Mouse (Mus musculus): Measurements from ENCODE around the gene Tmprss6.

Tmprss6 gene

DNA sequence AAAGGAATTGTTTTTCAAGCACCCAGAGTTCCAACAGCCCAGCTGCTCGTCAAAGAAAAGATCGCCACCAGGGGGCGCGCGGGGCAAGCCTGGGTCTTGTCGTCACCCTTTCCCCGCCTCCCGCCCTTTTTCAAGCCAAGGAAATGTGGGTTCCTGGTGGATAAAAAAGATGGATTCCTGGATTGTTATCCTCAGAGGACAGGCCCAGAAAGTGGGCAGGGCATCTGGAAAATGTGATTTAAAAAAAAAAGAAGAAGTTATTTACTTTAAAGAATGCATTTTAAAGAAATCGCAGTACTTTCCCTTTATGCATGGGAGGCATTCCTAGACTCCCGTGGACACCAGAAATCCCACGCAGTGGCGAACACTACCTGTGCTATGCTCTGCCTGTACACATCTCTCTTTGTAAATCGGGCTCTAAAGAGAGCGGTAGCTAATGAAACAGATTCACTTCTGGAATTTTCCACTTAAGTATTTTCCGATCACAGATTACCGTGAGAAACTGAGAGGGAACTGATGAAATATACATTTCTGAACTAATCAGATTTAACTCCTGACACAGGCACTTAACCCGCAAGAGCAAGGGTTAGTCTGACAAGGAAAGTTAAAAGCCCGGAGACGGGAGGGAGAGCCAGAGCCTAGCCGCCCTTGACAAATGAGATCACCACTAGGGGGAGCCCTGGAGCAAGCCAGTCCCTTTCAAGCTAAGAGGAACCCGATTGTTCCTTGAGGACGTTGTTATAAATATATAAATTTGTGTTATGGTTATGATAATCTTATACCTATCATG lies 20.5 kb downstream of the Tmprss6 start:
- DNase-seq (ENCODE audit: low spot score in 2 of 2), result peak; percentile 97 to 98

DNA sequence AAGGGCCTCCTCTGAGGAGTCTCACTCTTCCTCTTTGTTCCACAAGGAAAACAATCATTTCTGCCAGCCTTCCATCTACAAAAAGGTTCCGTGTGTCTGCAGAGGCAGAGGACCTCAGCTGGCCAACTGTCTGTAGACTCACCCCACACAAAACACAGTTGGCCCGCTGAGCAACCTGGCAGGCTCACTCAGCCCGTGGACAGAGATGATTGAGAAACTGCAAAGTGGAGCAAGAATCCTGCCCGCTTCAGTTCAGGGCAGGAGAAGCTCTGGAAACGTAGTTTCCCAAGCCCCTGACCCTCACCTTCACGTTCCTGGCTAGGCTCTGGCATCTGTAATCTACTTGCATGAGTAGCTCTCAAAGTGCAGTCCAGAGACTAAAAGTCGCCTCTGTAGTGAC lies 21.3 kb downstream of the Tmprss6 start:
- DNase-seq (ENCODE audit: low spot score in 2 of 2), result no peak

DNA sequence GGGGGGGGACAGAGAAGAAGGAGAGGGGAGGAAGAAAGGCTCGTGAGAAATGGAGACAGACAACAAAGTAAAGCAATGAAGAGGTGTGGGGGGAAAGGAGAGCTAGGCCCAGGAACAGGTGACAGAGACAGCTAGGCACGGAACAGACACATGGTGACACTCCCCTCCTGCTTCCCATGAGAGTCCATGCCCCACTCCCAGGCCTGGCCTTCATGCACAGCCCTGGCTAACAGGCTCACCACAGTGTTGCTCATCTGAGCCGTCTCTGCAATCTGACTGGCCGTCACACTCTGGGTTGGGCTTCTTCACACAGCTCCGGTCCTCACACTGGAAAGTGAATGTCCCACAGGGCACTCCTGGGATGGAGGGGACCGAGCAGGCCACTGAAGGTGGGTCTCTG lies 24.6 kb downstream of the Tmprss6 start:
- no peak for DNase-seq (ENCODE audit: low spot score in 2 of 2)

DNA sequence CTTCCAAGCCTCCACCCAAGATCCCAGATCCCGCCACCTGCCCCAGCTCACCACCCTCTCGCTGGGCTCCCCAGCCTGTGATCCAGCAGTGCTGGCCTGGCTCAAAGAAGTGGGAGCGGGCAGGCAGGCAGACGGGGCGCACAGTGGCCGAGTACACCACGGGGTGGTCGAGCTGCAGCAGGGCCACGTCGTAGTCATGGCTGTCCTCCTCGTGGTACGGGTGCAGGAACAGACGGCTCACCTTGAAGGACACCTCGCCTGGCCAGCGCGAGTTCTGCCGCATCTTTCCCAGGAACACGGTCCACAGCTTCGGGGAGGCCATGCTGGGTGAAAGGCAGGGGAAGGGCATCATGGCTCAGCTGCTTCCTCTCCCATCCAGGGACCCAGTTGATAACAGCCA lies 26.2 kb downstream of the Tmprss6 start:
- no peak for DNase-seq (ENCODE audit: low spot score in 2 of 2)

DNA sequence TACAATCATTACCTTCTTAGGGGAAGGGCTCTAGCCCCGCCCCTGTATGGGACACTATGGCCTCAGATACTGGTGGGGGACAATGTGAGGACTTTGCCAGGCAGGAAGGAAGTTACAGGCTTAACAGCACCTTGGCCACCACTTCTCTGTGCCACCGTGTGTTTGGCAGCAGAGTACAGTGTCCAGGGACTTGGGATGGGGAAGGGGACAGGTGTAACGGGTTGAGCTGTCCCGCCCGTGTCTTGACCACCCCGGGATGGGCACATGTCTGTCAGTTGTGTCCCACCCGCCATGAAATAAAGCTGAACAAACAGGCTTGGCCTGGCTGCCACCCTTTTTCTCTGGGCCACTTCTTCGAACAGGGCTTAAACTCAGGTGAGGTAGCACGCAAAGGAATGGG lies 29.5 kb downstream of the Tmprss6 start:
- no peak for DNase-seq (ENCODE audit: low spot score in 2 of 2)

DNA sequence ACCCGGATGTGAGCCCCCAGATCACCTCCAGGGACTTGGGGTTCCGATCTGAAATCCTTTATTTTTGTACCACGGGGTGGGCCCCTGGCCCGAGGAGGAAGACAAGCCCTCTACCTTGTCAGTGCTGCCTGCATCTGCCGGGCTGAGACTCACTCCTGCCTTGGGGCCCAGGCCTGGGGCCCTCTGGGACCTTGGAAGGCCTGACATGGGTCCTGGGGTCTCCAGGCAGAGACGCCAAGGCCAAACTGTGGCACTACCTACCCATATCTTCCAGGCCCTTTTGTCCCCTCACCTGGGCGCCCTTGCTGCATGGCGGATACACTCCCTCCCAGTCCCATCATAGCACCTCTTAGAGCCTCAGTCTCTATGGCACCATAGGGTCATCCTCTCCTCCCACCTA lies 29.9 kb downstream of the Tmprss6 start:
- DNase-seq (ENCODE audit: low spot score in 2 of 2), result no peak

DNA sequence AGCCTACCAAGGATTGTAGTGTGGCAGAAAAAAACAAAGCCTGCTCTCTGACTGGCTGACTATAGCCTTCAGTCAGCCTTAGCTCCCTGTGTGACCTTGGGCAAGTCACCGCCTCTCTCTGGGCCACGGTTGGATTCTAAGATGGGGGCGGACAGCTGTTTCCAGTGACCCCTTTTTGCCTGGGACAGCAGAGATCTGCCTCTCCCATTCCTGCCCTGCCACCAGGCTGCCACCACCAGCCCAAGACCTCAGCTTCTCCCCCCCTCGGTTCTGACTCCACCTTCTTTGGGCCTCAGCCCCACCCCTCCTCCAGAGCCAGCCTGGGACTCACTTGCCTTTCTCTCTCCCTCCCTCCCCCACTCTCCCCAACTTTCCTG lies 30.4 kb downstream of the Tmprss6 start:
- no peak for DNase-seq (ENCODE audit: low spot score in 2 of 2)

DNA sequence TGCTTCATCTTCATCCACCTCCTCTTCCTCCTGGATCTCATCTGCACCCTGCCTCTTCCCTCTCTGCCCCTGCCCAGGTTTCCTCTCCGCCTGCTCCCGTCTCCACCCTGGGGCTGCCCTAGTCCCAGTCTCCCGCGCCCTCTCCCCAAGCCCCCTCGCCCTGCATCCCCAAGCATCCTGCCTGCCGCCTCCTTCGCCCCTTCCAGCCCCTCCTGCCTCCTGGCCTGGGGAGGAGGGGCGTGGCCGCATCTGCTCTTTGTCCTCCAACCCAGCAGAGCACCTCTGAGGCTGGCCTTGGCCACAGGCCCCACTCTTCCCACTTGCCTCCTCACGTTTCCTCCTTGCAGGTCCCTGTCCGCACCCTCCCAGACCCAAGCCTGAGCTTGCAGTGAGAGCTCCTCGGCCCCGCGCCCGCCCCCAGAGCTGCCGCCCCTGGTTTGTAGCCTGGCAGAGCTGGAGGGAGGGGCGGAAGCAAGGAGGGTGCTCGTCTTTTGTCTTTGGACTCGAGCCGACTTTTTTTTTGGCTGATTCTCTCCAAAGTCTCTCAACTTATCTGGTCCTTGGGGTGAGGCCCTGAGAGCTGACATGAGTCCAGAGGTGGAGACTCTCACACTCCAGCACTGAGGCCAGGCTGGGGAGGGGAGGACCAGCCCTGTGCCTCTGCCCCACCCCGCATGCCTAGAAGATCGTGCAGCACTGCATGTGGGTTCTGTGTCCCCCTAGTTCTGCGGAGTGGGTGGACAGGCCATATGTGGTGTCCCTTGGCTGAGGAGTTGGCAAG lies 31.0 kb downstream of the Tmprss6 start:
- DNase-seq (ENCODE audit: low spot score in 2 of 2), result peak in 1 of 2 experiments; percentile 63

DNA sequence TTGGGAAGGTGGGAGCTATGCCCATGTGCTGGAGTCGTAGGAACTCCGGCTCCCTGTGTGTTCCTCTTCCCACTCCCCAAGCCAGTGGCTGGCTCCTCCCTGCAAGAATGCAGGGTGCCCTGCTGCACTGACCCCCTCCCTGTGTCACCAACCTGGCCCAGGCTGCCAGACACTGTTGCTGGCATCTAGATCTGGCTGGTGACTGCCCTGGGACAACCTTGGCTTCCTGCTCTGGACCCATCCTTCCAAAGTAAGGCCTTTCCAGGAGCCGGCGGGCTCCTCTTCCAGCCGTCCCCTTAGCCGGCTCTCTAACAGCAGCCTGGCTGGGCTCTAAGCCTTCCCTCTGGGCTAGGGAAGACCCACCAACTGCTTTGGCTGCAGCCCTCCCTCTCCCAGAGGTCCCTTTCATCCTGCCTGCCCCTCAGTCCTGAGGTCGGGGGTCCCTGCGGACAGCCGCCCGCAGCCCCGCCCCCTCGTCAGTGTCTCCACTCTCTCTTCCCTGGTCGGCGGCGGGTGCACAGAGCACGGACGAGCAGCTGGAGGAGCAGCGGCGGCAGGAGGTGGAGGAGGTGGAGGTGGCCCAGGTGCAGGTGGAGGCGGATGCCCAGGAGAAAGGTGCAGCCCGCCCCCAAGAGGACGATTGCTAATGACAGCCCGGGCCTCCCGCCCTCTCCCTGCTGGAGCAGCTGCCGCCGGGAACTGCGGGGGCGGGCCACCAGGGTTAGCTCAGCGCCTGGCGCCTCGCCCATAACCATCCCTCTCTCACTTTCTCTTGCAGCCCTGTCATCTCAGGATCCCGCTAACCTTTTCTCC lies 31.8 kb downstream of the Tmprss6 start:
- DNase-seq (ENCODE audit: low spot score in 2 of 2), result peak; percentile 80 to 87

DNA sequence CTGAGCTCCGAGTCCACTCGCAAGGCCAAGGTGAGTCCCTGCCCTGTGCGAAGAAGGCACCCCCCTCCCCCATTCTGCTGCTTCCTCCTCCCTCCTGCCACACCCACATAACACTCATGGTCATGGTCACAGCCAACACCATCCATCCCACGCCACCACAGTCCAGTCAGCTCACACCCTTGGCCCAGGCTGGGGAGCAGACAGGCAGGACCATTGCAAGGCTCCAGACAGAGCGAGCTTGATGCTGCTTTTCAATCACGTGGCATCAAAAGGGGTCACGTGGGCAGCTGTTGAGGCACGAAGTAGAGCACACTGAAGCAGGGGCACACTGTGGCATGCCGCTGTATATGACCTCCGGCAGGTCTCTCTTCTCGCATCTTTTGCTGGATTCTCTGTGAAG lies 32.8 kb downstream of the Tmprss6 start:
- DNase-seq (ENCODE audit: low spot score in 2 of 2), result no peak

DNA sequence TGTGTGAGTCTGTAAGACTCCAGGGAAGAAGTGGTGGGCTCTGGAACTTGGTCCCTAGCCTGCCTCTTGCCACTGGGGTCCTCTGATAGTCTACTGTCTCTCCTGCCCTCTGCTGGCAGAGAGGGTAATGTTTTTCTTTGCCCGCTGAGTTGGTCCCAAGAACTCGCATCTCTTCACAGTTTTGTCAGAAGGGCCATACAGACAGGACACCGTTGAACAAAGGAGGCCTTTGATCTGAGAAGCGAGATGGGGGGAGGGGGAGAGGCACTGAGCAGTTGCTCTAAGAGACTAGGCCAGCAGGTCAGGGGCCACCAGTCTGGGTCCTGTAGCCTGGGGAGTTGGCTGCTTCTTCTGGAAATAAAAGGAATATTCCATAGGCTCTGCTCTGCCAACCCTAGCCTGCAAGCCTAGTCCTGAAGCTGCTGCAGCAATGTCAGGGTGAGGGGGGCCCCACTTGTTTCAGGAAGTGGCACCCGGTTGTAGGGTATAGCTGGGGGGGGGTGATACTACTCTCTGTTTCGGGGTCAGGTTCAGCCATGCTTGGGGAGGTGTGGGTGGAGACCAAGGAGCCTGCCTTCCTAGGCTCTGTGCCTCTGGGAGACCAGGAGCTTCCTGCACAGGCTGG lies 33.4 kb downstream of the Tmprss6 start:
- DNase-seq (ENCODE audit: low spot score in 2 of 2), result no peak

DNA sequence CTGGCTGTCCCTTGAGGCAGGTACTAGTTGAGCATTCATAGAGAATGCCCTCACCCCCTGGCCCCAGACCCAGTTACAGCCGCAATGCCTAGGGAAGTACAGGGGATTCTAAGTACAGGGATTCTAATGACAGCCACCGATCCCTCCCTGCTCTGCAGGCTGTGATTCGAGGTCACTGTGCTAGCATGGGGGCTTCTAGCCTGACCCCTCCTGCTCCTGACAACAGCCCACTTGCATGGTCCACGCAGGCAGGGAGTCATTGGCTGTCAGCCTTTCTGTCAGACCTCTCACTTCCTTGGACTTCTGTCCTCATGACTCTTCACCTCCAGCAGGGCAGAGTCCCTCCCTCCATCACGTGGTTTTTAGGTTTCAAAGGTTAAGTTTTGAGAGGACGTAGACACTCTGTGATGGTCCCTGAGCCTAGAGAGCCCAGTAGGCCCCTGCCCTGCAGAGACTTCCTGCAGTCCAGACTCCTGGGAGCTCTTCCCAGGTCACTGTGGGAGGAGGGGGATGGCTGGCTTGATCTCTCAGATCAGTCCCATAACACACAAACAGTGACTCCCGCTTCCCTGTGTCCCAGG lies 36.8 kb downstream of the Tmprss6 start:
- no peak for DNase-seq (ENCODE audit: low spot score in 2 of 2)

DNA sequence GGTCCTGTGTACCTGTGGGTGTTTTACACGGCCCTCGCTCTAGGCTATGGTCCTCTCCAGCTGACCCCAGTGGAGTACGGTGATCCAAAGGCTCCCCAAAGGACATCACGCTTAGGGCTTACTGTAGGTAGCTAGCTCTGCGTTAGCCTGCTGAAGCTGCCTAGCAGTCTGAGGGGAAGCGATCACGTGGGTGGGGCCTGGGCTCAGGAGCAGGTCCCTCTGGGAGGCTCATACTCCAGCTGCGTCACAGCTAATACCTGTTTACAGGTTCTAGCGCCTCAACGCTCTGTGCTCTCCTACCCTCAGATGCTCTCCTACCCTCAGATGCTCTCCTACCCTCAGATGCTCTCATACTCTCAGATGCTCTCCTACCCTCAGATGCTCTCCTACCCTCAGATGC lies 37.6 kb downstream of the Tmprss6 start:
- no peak for DNase-seq (ENCODE audit: low spot score in 2 of 2)

DNA sequence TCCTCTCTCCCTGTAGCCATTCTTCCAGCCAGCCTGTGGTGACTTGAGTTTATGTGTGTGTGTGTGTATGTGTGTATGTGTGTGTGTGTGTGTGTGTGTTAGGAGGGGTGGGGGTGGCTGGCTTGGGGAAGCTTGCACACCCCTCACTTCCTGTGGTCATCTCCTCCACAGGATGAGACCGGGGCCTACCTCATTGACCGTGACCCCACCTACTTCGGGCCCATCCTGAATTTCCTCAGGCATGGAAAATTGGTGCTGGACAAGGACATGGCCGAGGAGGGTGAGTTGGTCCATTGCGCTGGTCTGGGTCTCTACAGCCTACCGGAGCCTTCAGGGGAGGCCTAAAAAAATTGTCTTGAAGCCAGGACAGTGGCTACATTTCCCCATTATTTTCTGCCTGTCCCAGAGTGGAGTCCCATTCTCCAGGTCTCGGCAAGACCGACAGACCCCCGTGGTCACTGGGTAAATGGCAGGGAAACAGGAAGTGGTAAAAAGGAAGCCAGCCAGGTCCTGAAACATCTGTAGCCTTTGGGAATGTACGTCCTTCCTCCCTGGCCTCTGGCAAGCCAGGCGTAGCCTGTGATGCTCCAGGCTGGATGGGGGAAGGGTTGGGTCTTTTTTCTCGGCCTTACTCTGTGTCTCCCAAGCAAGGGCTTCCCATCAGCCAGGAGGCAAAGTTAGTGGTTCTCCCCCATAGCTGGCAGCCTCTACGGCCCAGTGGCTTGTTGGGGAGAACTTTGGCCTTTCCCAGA lies 38.4 kb downstream of the Tmprss6 start:
- DNase-seq (ENCODE audit: low spot score in 2 of 2), result no peak

DNA sequence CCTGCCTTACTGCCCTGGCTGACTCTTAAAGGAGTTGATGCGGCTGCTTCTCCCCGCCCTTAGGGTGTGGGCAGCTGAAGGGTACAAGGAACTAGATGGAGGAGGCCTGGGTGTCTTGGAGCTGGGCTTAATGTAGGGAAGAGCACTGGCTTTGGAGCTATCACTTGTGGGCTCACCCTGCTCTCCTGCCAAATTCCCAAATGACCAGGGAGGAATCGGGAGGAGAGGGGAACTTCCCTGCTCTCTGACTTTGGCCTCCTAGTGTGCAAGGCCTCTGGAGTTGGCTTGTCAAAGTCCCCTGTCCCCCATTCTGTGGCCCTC lies 39.3 kb downstream of the Tmprss6 start:
- DNase-seq (ENCODE audit: low spot score in 2 of 2), result no peak

DNA sequence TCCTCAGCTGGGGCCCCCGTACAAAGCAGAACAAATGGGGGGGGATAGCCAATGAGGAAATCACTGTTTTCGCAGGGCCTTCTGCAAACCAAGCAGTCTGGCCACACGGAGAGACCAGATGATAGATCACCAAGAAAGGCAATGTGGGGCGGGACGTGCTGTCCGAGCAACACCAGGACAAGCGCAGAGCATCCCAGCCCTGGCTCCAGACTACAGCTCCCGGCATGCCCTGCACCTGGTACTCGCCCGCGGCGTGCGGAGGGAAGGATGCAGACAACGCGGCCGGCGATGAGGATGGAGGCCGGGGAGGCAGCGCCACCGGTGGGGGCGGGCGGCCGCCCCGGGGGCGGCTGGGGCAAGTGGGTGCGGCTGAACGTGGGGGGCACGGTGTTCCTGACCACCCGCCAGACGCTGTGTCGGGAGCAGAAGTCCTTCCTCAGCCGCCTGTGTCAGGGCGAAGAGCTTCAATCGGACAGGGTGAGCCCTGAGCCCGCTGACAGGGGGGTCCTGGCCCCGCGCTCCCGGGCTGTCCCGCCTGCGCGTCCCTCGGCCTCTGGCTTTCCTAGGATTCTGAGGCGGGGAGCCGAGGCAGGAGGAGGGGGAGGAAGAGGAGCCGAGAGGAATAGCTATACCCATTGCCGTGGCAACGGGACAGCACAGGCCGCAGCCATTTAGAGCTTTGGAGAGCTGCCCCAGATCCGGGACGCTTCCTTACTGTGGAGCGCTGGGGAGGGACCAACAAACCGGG lies 39.9 kb downstream of the Tmprss6 start, which contains the start of gene Kctd17:
Kctd17 (plus strand) TSS at position 174 of the 748 bp plus-strand sequence.
- peak; percentile 52 to 66 for DNase-seq (ENCODE audit: low spot score in 2 of 2)

DNA sequence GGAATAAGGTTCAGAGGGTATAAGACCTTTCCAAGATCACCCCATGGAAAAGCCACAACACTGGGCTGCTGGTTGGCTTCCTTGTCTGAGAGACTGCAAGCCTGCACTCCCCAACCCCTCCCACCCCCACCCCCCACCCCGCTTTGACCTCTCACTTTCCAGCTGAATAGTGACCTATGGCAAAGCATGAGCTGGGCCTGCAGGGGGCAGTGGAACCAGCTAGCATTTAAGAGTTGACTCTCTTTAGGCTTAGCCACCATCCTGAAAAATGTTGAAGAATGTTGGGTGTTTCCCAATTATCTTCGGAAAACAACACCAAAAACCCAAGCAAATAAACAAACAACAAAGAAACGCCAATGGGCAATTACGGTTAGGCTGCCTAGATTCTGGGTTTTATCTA lies 43.2 kb downstream of the Tmprss6 start:
- no peak for DNase-seq (ENCODE audit: low spot score in 2 of 2)

DNA sequence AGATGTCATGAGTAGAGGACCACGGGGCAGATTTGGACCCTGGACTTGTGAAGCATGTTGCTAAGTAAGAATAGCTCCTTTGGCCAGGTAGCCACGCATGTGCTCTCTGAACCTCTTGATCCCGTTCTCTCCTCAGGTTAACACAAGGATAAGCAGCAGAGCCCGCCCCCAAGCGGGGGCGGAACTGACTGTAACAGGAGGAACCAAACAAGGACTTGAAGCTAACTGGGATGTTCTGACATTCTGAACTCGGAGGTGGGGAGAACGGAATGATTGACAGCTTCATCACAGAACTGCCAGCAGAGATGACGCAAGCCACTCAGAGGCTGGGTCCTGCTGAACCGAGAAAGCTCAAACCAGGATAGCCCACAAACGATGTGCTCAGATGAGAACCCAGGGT lies 43.9 kb downstream of the Tmprss6 start:
- DNase-seq (ENCODE audit: low spot score in 2 of 2), result no peak

DNA sequence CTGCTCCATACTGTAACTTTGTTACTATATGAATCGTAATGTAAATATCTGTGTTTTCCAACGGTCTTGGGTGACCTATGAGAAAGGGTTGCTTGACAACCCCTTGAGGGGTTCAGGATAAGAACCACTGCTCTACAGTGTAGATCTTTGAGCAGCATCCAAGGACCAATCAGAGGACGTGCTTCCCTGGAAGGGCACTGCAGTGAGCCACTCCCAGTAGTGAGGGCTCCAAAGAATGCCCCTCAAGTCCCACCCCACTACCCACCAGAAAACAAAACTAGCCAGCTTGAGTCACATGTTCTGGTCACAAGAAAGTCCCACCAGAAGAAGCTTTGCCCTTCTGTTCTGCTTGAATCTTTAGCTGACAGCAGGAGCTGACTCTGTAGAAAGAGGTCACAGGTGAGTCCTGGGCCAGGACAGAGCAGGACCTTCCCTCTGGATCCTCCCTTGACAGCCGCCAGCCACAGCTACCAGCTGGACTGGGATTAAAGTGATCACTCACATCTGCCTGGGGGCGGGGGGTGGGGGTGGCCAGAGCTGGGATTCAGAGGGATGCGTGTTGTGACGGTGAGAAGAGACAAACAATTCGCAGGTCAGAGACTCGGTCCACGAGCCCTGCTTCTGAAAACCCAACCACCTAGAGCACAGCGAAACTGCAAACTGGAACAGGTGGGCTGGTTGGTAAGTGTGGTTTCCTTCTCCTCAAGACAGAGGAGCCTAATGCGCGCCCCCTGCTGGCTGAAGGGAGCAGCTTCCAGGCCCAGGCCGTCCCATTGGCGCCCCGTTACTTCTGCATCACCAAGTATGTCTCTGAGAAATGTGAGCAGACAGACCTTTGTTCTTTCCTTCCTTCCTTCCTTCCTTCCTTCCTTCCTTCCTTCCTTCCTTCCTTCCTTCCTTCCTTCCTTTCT lies 46.1 kb downstream of the Tmprss6 start:
- DNase-seq (ENCODE audit: low spot score in 2 of 2), result peak; percentile 72 to 85
